Mouse (Mus musculus): ENCODE data around the gene Cmah. TPM values are rescaled to one million over a fixed set of nuclear protein-coding genes. Genes with fewer than 3 reads are reported as not detected.
"Not testable (repeated sequence)": the region's sequence is repeated elsewhere in the genome, so short reads cannot be mapped to it uniquely, and the experiment has no call there.

The Cmah gene
- total RNA-seq, 2 experiments from 2014 or later, result 2.1 to 3.2 TPM

DNA sequence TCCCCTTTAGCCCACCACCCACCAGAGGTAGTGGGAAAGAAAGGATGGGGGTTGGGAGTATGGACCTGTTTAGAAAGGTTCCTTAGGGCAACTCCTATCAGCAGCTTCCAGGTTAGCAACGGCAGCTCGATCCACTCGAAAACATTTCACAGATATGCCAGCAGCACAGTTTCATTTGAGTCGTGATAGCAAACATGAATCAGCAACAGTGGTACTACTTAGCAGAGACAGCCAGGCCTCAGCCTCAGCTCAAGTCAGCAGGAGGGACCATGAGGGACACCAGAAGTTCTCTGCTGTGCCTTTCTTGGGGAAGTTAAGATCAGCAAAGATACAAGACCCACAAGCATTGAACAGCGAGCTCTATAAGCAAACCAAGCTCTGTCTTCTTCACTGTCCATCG lies 13.3 kb downstream of the Cmah start:
- no peak for DNase-seq

DNA sequence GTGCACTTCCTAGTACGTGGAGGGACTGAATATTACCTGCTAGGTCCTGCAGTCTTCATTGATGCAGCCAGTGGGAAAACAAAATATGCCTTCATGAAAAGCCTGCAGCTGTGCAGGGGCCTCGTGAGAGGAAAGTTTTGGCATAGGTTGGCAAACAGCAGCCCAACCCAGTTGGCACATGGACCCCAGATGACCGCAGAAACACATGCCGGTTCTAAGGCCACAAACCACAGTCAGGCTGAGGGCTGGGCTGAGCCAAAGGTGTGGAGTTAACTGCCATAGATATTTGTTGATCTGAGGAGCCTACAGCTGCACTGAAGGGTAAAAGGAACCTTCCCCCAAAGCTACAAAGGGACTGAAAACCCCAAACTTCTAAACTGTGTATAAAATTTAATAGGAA lies 14.9 kb downstream of the Cmah start:
- no peak for DNase-seq

- no peak for DNase-seq
Measured at GRCm38 (mm10) chr13:24353004-24353403, 25.8 kb downstream of the Cmah start.

DNA sequence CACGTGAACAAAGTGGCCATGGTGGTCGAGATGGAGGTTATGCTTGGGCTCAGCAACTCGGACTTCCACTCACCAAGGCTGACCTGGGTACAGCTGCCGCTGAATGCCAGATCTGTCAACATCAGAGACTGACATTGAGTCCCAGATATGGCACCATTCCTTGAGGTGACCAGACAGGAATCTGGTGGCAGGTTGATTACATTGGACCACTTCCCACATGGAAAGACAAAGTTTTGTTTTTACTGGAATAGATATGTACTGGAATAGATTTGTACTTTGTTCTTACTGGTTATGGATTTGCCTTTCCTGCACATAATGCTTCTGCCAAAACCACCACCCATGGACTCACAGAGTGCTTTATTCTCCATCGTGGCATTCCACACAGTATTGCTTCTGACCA lies 27.5 kb downstream of the Cmah start:
- DNase-seq, result no peak

- DNase-seq, result no peak
Measured at GRCm38 (mm10) chr13:24359181-24359580, 32.0 kb downstream of the Cmah start.

- no peak for DNase-seq
Measured at GRCm38 (mm10) chr13:24365191-24365590, 38.0 kb downstream of the Cmah start.

DNA sequence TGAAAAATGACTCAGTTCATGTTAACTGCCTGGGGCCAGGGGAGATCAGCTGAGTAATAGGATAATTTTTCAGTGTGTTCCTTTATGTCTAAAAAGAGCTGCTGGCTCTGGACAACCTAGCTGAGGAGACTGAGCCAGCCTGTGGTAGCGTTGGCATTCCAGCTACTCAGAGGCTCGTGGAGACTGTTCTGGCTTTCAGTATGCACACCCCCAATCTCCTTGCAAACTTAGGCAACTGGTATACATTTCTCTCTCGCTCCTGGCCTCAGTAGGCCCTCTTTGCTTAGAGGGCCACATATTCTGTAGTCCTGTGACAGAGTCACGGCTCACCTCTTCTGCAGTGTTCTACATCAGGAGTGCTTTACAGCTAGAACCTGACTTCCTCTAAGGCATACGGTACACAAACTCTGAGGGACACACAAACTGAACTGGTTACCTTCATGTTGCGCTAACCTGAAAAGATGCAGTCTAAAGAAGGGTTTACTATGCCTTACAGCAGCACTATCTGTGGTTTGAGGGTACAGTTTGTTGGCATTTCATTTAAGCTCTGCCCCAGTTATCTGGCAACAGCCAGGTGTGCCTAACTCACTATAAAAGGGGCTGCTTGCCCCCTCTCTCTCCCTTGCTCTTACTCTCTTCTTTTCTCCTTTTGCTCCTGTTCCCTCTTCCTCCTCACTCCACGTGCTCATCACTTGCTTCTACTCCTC lies 45.8 kb downstream of the Cmah start:
- no peak for DNase-seq

GRCm38 (mm10) chr13:24374606-24375005 lies 47.4 kb downstream of the Cmah start:
- DNase-seq, result peak; percentile 16

- DNase-seq, result peak; percentile 26
Measured at GRCm38 (mm10) chr13:24375320-24376203, 48.4 kb downstream of the Cmah start.

GRCm38 (mm10) chr13:24380713-24381112 lies 53.5 kb downstream of the Cmah start:
- DNase-seq, result no peak

DNA sequence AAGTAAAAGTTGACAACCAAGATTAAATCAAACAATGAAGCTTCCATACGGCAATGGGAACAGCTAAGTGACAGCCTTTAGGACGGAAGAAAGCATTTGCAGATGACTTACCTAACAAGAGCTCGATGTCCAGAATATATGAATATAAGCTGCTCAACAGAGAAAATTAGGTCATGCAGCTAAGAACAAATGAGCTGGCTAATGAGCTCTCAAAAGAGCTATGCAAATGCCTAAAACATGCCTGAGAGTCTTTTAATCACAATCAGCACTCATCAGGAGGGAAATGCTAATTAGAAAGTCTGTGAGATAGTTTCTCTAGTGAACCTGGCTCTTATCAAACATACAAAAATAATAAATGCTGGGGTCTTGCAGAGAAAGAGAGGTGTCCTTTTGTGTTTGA lies 56.7 kb downstream of the Cmah start:
- no peak for DNase-seq

- no peak for DNase-seq
Measured at GRCm38 (mm10) chr13:24391892-24392291, 64.7 kb downstream of the Cmah start.

DNA sequence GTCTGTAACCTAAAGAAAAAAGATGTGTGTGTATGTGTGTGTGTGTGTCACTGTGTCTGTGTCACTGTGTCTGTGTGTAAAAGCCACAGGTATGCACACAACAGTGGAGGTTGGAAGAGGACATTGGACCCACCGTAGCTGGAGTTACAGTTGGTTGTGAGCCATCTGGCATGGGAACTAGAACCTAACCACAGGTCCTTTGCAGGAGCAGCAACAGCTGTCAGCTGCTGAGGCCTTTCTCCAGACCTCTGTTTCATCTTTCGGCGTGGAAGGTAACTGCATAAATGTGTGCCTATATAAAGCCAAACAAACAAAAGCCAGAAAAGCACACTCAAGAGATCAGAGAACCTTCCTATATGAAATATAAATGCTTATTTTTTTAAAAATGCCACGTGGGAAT lies 65.5 kb downstream of the Cmah start:
- DNase-seq, result no peak

DNA sequence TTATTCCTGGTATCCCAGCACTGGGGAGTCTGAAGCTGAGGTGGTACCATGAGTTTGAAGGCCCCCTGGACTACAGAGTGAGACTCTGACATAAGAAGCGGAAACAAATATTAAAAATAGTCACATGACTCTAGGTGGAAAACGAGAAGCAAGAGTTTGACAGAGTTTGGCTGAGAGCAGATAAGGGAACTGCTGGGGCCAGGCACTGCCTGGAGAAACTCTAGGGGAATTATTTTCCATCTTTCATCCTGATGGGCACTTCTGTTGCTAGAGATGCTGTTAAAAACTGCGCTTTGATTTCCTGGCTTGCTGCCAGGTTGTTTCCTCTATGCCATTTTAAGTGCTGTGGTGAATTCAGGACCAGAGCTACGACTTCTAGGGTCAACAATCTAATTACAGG lies 65.9 kb downstream of the Cmah start:
- no peak for DNase-seq

GRCm38 (mm10) chr13:24395815-24396214 lies 68.6 kb downstream of the Cmah start:
- no peak for DNase-seq

DNA sequence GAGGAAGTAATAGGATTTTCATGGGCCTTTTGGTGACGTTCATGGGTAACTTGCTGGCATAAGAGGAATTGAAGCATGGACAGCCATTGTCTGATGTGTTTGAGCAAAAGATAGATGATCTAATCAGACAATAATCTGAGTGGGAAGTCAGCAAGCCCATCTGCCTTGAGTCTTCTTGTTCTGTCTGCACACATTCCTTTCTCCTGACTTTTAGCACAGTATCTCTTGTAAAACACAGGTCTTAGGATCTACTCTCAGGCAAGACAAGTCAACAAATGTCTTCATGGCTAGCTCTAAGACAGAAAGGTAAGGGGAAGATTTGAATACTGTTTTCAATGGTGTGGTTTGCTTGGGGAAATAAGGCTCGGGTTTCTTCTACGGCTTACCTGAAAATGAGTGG lies 70.0 kb downstream of the Cmah start:
- DNase-seq, result no peak

DNA sequence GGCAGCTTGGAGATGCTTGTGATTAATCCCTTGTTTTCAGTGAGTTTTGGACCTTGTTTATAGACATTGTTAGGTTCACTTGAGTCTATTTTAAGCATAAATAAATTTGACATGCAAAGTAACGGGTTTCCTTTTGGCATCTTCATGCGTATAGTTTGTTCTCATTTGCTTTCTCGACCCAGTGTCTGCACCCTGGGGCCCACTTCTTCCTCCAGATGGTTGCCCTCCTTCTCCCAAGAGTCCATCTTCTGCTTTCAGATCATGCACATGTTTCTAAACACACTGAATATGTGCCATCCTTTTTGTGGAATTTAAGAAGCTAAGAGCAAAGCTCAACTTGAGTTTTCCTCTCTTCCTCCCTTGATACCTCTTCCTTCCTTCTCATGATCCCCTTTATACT lies 71.3 kb downstream of the Cmah start:
- DNase-seq, result no peak

DNA sequence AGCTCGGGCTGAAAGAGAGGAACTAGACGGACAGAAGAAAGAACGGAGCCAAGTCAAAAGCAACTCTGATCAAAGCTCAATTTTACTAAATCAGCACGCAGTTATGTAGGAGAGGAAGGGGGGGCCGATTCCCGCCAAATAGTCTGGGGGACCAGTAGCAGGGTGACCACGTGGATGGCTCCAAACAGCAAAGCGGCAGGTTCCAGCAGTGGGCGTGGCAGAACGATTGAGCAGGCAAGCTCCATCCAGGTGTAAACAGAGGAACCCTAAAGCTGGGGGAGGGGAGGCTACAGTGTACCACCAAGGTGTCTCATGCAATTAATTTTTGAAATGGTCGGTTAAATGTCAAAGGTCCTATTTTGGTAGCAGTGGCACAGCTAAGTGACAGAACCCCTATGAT lies 74.6 kb downstream of the Cmah start:
- DNase-seq, result not testable (repeated sequence)

DNA sequence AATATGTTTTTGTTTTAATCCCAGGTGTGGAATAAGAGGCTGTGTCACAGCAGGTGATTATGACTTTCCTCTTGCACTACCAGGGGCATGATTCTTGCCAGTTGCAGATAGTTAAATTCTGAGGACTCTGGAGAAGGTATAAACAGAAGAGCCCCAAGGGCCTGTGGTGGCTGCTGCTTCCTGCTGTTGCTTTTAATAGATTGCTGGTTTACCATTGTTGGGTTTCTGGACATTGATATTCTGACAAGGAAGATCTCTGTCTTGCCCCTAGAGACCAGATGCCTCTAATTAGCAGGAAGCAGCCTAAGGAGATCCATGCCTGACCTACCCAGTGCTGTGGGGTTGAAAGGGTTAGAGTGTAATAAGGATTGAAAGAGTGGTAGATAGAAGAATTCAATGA lies 75.8 kb downstream of the Cmah start:
- no peak for DNase-seq

GRCm38 (mm10) chr13:24406847-24407246 lies 79.6 kb downstream of the Cmah start:
- DNase-seq, result no peak

GRCm38 (mm10) chr13:24414635-24415206 lies 87.5 kb downstream of the Cmah start:
- no peak for DNase-seq

DNA sequence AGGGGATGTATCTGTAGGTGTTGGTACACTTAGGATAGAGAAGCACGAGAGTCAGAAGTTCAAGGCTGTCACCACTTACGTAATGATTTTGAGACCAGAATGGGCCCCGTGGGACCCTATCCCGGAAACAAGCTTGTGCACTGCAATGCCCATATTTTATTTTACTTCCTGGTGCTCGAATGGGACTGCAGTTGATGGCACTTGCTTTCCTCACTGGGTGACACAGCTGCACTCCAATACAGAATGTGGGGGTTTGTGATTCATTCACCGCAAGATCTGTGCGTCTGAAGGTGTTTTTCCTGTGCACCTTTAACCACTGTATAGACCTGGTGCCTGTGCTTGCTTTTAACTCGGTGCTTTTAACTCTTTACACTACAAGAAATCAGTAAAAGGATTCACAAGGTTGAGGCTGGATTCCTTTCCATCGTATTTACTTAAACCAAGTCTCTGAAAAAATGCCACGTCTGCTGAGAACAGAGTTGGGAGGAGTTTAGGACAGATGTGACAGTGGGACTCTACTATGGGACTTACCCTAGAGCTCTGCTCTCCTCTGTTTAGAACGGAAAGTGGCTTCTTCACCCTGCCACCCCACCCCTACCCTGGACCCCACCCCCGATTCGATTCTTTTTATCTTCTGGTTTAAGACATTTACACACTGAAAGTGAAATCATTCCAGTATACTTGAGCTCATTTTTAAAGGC lies 88.5 kb downstream of the Cmah start:
- DNase-seq, result no peak

- peak; percentile 25 for DNase-seq
Measured at GRCm38 (mm10) chr13:24416409-24416808, 89.2 kb downstream of the Cmah start.

Data from gastrocnemius, postnatal 25 days (tissue).